Mouse (Mus musculus): ENCODE measurements around the gene Spryd3. TPM values are rescaled to one million over a fixed set of nuclear protein-coding genes. Genes with fewer than 3 reads are reported as not detected.
"Not testable (repeated sequence)": the region's sequence is repeated elsewhere in the genome, so short reads cannot be mapped to it uniquely, and the experiment has no call there.

Spryd3 gene
- polyA plus RNA-seq, 1 experiment from 2014 or later: 29.6 TPM

DNA sequence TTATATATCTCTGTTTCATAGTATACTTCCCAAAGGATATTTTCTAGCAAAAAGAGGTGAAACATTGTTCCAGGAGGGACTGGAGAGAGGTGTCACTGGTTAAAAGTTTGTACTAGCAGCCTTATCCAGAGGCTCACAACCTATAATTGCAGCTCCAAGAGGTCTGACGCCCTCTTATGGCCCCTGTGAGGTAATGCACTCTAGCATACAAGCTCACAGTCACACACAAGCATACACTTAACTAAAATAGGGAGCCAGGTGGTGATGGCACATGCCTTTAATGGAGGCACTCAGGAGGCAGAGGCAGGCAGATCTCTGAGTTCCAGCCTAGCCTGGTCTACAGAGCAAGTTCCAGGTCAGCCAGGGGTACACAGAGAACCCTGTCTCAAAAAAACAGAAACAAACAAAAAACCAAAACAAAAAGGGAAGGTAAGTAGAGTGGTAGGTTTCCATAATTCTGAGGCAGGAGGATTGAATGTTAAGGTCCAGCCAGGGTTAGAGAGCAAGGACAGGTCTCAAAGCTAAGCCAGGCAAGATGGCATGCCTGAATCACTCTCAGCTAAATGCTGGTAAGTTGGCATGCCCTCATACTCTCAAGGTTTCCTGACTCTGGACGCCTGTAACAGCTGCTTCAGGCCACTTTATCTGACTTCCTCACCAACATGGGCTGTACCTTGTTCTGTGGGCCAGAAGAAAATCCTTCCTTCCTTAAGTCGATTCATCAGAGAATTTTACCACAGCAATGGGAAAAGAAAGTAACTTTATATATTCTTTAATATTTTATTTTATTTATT lies 28.1 kb upstream of the Spryd3 start:
- no peak overlapping the region for H3K4me3 ChIP-seq
- ATAC-seq (ENCODE audit: low FRiP score, low read depth): no peak
- 62% methylated on average over 3 of the region's 3 CpGs for WGBS
- no peak overlapping the region for H3K4me2 ChIP-seq (replicated peaks)
- H3K27me3 ChIP-seq (replicated peaks): no peaks in the 10 kb centered on the region
- no peaks in the 10 kb centered on the region for H3K36me3 ChIP-seq
- no peaks in the 10 kb centered on the region for H3K4me1 ChIP-seq
- no peak overlapping the region for H3K27ac ChIP-seq
- no peaks in the 10 kb centered on the region for H3K9me3 ChIP-seq
- no peak overlapping the region for H3K9ac ChIP-seq

- H3K9me3 ChIP-seq: no peaks in the 10 kb centered on the region
- no peak overlapping the region for H3K4me2 ChIP-seq (replicated peaks)
- H3K36me3 ChIP-seq: no peaks in the 10 kb centered on the region
- no peak overlapping the region for H3K9ac ChIP-seq
- no peak overlapping the region for H3K27ac ChIP-seq
- no peak overlapping the region for H3K4me3 ChIP-seq
- 62% methylated on average over 27 of the region's 27 CpGs for WGBS
- peaks cover 4% of the 10 kb centered on the region; the same call in 1 of the 2 replicates for H3K4me1 ChIP-seq
- no peaks in the 10 kb centered on the region for H3K27me3 ChIP-seq (replicated peaks)
- no peak for ATAC-seq (ENCODE audit: low FRiP score, low read depth)
These were observed 24.5 kb upstream of the Spryd3 start for GRCm38 (mm10) chr15:102160415-102161060.

DNA sequence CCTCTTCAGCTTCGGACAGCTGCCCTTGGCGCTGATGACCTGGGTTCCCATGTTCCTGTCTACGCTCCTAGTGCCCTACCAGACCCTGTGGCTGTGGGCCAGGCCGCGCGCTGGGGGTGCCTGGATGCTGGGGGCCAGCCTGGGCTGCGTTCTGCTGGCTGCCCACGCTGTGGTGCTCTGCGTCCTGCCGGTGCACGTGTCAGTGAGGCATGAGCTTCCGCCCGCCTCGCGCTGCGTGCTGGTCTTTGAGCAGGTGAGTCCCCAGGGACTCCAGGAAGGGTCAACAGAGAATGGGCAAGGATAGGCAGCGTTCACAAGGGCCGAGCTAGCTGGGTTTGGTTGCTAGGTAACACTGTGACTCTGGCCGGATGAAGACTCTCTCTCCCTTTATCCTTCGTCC lies 20.8 kb upstream of the Spryd3 start:
- Histone ChIP-seq H3K4me2 (replicated peaks) (0 out of 2 replicates have a peak overlapping the region, but pooled peaks have one; percentile 20), H3K9ac (no peak overlapping the region), H3K27me3 (replicated peaks) (no peaks in the 10 kb centered on the region), H3K36me3 (no peaks in the 10 kb centered on the region), H3K27ac (no peak overlapping the region), H3K4me1 (peaks cover 4% of the 10 kb centered on the region; the same call in 1 of the 2 replicates), H3K4me3 (no peak overlapping the region), H3K9me3 (no peaks in the 10 kb centered on the region)
- ATAC-seq (ENCODE audit: low FRiP score, low read depth): no peak
- 36% methylated on average over 20 of the region's 20 CpGs for WGBS

GRCm38 (mm10) chr15:102155006-102155405 lies 19.0 kb upstream of the Spryd3 start:
- H3K4me3 ChIP-seq; H3K9ac ChIP-seq; H3K4me1 ChIP-seq; H3K36me3 ChIP-seq; ATAC-seq (ENCODE audit: low FRiP score, low read depth); H3K27me3 ChIP-seq (replicated peaks); H3K4me2 ChIP-seq (replicated peaks); H3K9me3 ChIP-seq; H3K27ac ChIP-seq: not testable (repeated sequence)
- WGBS: 93% methylated on average over 6 of the region's 6 CpGs

GRCm38 (mm10) chr15:102152646-102153045 lies 16.6 kb upstream of the Spryd3 start:
- Histone ChIP-seq H3K4me1 (peaks cover 4% of the 10 kb centered on the region), H3K27ac (no peak overlapping the region), H3K9ac (no peak overlapping the region), H3K4me2 (replicated peaks) (no peak overlapping the region), H3K27me3 (replicated peaks) (no peaks in the 10 kb centered on the region), H3K4me3 (no peak overlapping the region), H3K9me3 (no peaks in the 10 kb centered on the region), H3K36me3 (no peaks in the 10 kb centered on the region)
- WGBS: 21% methylated on average over 4 of the region's 4 CpGs
- no peak for ATAC-seq (ENCODE audit: low FRiP score, low read depth)

GRCm38 (mm10) chr15:102150301-102151135 lies 14.5 kb upstream of the Spryd3 start, which contains the start of gene Soat2:
Gene Soat2 (plus strand): TSS chr15:102150526.
- Histone ChIP-seq H3K9me3 (no peaks in the 10 kb centered on the region), H3K4me3 (no peak within 1 kb of the TSS), H3K36me3 (no peaks in the 10 kb centered on the region), H3K4me2 (replicated peaks) (no peak within 1 kb of the TSS; the same call in 1 of the 2 replicates), H3K27ac (no peak within 1 kb of the TSS), H3K9ac (no peak within 1 kb of the TSS), H3K27me3 (replicated peaks) (peaks cover 8% of the 10 kb centered on the region), H3K4me1 (no peaks in the 10 kb centered on the region; the same call in 1 of the 2 replicates)
- ATAC-seq (ENCODE audit: low FRiP score, low read depth): no peak
- 59% methylated on average over 20 of the region's 20 CpGs for WGBS

DNA sequence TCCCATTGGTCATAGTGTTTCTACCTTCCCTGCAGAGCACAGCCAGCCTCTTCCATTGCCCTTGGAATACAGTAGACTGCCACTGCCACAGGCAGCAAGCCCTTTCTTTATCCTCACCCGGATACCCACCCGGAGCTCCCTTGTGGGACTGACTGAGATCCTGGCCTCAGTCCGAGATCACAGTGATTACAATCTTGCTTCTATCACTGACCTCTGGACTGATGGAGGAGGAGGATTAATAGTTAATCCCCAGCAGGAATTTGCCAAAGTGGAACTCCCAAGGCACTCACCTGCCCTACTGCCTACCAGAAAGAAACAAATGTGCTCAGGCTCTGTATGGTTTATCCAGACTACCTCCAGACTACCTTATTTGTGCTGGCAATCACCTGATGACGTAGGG lies 13.5 kb upstream of the Spryd3 start:
- Histone ChIP-seq H3K4me2 (replicated peaks) (no peak overlapping the region), H3K9me3 (no peaks in the 10 kb centered on the region), H3K36me3 (no peaks in the 10 kb centered on the region), H3K4me1 (peaks cover 3% of the 10 kb centered on the region), H3K4me3 (no peak overlapping the region), H3K9ac (no peak overlapping the region), H3K27me3 (replicated peaks) (peaks cover 18% of the 10 kb centered on the region), H3K27ac (no peak overlapping the region)
- WGBS: 85% methylated on average over 4 of the region's 4 CpGs
- no peak for ATAC-seq (ENCODE audit: low FRiP score, low read depth)

DNA sequence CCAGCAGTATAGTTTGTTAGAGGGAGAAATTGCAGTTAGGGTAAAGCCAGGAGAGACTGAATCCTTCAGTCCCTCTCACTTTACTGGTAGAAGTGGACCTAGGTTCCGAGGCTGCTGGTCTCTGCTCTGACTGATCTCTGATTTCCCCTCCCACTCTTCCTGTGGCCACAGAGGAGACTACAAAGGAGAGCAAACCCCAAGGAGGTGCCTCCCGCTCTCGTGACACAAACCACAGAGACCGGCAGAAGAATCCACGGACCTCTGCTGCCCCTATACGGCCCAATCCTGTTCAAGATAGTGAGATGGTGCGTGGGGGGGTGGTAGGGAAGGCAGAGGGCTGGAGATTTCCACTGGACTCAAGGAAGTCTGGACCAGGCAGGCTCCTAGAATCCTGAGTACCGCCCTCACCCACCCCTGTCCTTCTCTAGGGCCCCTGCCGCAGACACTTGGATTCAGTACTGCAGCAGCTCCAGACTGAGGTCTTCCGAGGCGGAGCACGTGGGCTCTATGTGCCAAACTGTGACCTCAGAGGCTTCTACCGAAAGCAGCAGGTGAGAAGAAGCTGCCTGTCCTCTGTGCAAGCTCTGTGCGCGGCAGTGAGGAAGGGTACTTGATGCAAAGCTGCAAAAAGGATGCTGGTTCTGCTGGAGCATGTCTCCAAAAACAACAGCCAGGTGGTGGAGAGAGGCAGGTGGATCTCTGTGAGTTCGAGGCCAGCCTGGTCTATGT lies 11.8 kb upstream of the Spryd3 start:
- Histone ChIP-seq H3K36me3 (no peaks in the 10 kb centered on the region), H3K4me1 (peaks cover 8% of the 10 kb centered on the region), H3K27me3 (replicated peaks) (peaks cover 32% of the 10 kb centered on the region), H3K4me2 (replicated peaks) (no peak overlapping the region), H3K27ac (no peak overlapping the region), H3K9me3 (no peaks in the 10 kb centered on the region), H3K9ac (no peak overlapping the region), H3K4me3 (no peak overlapping the region)
- no peak for ATAC-seq (ENCODE audit: low FRiP score, low read depth)
- 69% methylated on average over 16 of the region's 16 CpGs for WGBS

- H3K36me3 ChIP-seq: no peaks in the 10 kb centered on the region
- 9% methylated on average over 1 of the region's 1 CpGs for WGBS
- ATAC-seq (ENCODE audit: low FRiP score, low read depth): no peak
- H3K9me3 ChIP-seq: no peaks in the 10 kb centered on the region
- H3K27ac ChIP-seq: no peak overlapping the region
- H3K4me1 ChIP-seq: peaks cover 8% of the 10 kb centered on the region
- no peak overlapping the region for H3K4me2 ChIP-seq (replicated peaks)
- H3K4me3 ChIP-seq: no peak overlapping the region
- H3K27me3 ChIP-seq (replicated peaks): peaks cover 36% of the 10 kb centered on the region
- H3K9ac ChIP-seq: no peak overlapping the region
These were observed 10.8 kb upstream of the Spryd3 start for GRCm38 (mm10) chr15:102146882-102147281.

DNA sequence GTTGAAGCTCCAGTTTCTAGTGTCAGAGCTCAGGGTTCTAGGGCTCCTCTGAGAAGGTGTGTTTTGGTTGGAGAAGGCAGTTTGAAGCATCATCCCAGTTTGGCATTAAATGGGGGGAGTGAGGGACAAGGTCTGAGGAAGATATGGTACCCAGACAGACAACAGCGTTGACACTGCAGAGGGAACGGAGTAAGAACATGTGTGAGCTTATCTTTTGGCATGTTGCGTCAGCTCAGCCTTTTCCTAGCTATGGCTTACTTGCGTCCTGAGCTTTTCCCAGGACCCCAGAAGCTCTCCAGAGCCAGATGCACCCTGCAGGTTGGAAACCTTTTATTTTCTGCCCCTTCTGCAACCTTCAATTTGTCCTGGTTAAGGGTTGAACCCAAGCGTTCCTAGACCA lies 10.1 kb upstream of the Spryd3 start:
- 92% methylated on average over 5 of the region's 5 CpGs for WGBS
- Histone ChIP-seq H3K27me3 (replicated peaks) (peaks cover 36% of the 10 kb centered on the region), H3K4me3 (no peak overlapping the region), H3K36me3 (no peaks in the 10 kb centered on the region), H3K4me1 (peaks cover 8% of the 10 kb centered on the region), H3K4me2 (replicated peaks) (no peak overlapping the region), H3K27ac (no peak overlapping the region), H3K9ac (no peak overlapping the region), H3K9me3 (no peaks in the 10 kb centered on the region)
- no peak for ATAC-seq (ENCODE audit: low FRiP score, low read depth)

GRCm38 (mm10) chr15:102145330-102145729 lies 9.3 kb upstream of the Spryd3 start:
- ATAC-seq (ENCODE audit: low FRiP score, low read depth): no peak
- H3K27ac ChIP-seq: no peak overlapping the region
- no peaks in the 10 kb centered on the region for H3K9me3 ChIP-seq
- no peaks in the 10 kb centered on the region for H3K36me3 ChIP-seq
- H3K4me3 ChIP-seq: no peak overlapping the region
- peaks cover 36% of the 10 kb centered on the region for H3K27me3 ChIP-seq (replicated peaks)
- H3K4me1 ChIP-seq: peaks cover 8% of the 10 kb centered on the region
- WGBS: 86% methylated on average over 10 of the region's 10 CpGs
- H3K9ac ChIP-seq: no peak overlapping the region
- H3K4me2 ChIP-seq (replicated peaks): no peak overlapping the region
